Mouse (Mus musculus) monocyte, adult 2 months (primary cell): ENCODE data around the gene Jmjd6.

Source experiments
- DNase-seq, 2 experiments: peaks; one replicate each; pipeline ENCODE4 v3.0.0; 2022; ENCODE audit warnings: low spot score in 2 of 2, low read depth in 1 of 2

Gene Jmjd6

GRCm38 (mm10) chr11:116807526-116807925 is 35.7 kb downstream of the Jmjd6 start:
- no peak for DNase-seq

GRCm38 (mm10) chr11:116807116-116807515 is 36.1 kb downstream of the Jmjd6 start:
- no peak for DNase-seq

- no peak for DNase-seq
Measured at GRCm38 (mm10) chr11:116806136-116807071, 36.8 kb downstream of the Jmjd6 start.

GRCm38 (mm10) chr11:116802709-116803108 is 40.5 kb downstream of the Jmjd6 start:
- DNase-seq: no peak

- no peak for DNase-seq
Measured at GRCm38 (mm10) chr11:116801106-116801505, 42.1 kb downstream of the Jmjd6 start.

- DNase-seq: no peak
Measured at GRCm38 (mm10) chr11:116799364-116799763, 43.9 kb downstream of the Jmjd6 start.
